Comparison of ENCODE assay signal across 9 mouse cellular contexts in genomic region chr4:63404205-63404604, GRCm38 (mm10). TPM values are rescaled to one million over a fixed set of nuclear protein-coding genes. Genes with fewer than 3 reads are reported as not detected.
DNase-seq lines count a peak whose midpoint lies in the region; ATAC-seq and TF ChIP-seq lines count a peak whose summit lies in the region.
"Had no signal": no experiment of that assay in that cellular context is flagged by ENCODE, and none has a peak within 500 bp of the region (broad histone marks: within the 10 kb centered on the region; RNA-seq: fewer than 3 reads in every experiment).

No protein-coding gene starts in this region.

- peak overlapping the region; percentile 59 for H3K4me2 ChIP-seq in intestine, embryonic 15.5 days (replicated peaks)

- H3K9ac ChIP-seq in intestine, embryonic 15.5 days, result peak overlapping the region; percentile 44; the same call in 1 of the 2 replicates
- H3K9ac ChIP-seq: midbrain, embryonic 15.5 days had no signal

- H3K36me3 ChIP-seq in intestine, embryonic 15.5 days, result no peaks in the 10 kb centered on the region
- H3K36me3 ChIP-seq: midbrain, embryonic 15.5 days had no signal

- H3K4me3 ChIP-seq in gastrocnemius, adult 2 months, result no peak overlapping the region; the same call in 1 of the 2 replicates
- H3K4me3 ChIP-seq in intestine, embryonic 15.5 days (replicated peaks), result no peak overlapping the region
- H3K4me3 ChIP-seq: midbrain, embryonic 15.5 days had no signal

- TF ChIP-seq CTCF in gastrocnemius, adult 2 months (IDR thresholded peaks at IDR 0.05), result no peak

- intact Hi-C loops in gastrocnemius, adult 2 months (cut with DNase I), result no loop called here
- intact Hi-C loops in gastrocnemius, postnatal 36 days (cut with DNase I), result no loop called here

- no peak for DNase-seq in gastrocnemius, adult 2 months
- no peak for DNase-seq in gastrocnemius, postnatal 36 days
- DNase-seq in T-cell, adult 2 months (ENCODE audit: low spot score), result peak; percentile 60
- DNase-seq in cerebellum, postnatal 4 days (ENCODE audit: low spot score in 2 of 2), result no peak
- no peak for DNase-seq in adrenal gland, postnatal 25 days
- no peak for DNase-seq in urinary bladder, postnatal 4 days (ENCODE audit: low spot score in 2 of 2)

- no peaks in the 10 kb centered on the region for H3K27me3 ChIP-seq in intestine, embryonic 15.5 days (replicated peaks)
- H3K27me3 ChIP-seq: midbrain, embryonic 15.5 days had no signal

- no peak for ATAC-seq in intestine, embryonic 15.5 days
- ATAC-seq in neutrophil, adult 5-6 weeks (ENCODE audit: extremely low read depth, insufficient number of reproducible peaks, low FRiP score, poor library complexity, severe bottlenecking), result peak; percentile 24; the same call in 1 of the 2 replicates
- ATAC-seq: midbrain, embryonic 15.5 days had no signal

- H3K27ac ChIP-seq in gastrocnemius, adult 2 months, result peak overlapping the region; percentile 93
- H3K27ac ChIP-seq in intestine, embryonic 15.5 days, result peak overlapping the region; percentile 86

- no peaks in the 10 kb centered on the region for H3K9me3 ChIP-seq in intestine, embryonic 15.5 days
- H3K9me3 ChIP-seq: midbrain, embryonic 15.5 days had no signal

- peaks cover 64% of the 10 kb centered on the region for H3K4me1 ChIP-seq in intestine, embryonic 15.5 days (replicated peaks)

- 52% methylated on average over 7 of the region's 7 CpGs for WGBS in intestine, embryonic 15.5 days

RNA-seq across cellular contexts. Expression of gene Akna, which starts 1.1 kb away (rescaled TPM):
- 1 to 10 TPM in 1 of 2 experiments, under 1 TPM in 1; 0.97 to 1.8 TPM for total RNA-seq in gastrocnemius, adult 2 months (2021)
- total RNA-seq in gastrocnemius, postnatal 36 days (2021), result 1 to 10 TPM; 1.4 to 1.5 TPM
- 5.6 and 6.5 TPM in 2 replicates for polyA plus RNA-seq in intestine, embryonic 15.5 days (2015; fragmentation: Nextera tagmentation; extraction: Ambion mirVana)
- 186 and 189 TPM in 2 replicates for total RNA-seq in neutrophil, adult 5-6 weeks (2017)
- 2.7 and 3.8 TPM in 2 replicates for total RNA-seq in adrenal gland, postnatal 25 days (2021)

RNA-seq across cellular contexts. Expression of gene Orm2, which starts 42.0 kb away (rescaled TPM):
- total RNA-seq in gastrocnemius, adult 2 months (2021), result not detected
- under 1 TPM in 1 of 2 experiments, not detected in 1; 0.36 TPM for total RNA-seq in gastrocnemius, postnatal 36 days (2021)
- polyA plus RNA-seq in intestine, embryonic 15.5 days (2015; fragmentation: Nextera tagmentation; extraction: Ambion mirVana), result not detected in 2 replicates
- total RNA-seq in neutrophil, adult 5-6 weeks (2017), result not detected in 2 replicates
- 3.3 and 6.7 TPM in 2 replicates for total RNA-seq in adrenal gland, postnatal 25 days (2021)
- polyA plus RNA-seq: midbrain, embryonic 15.5 days had no signal

RNA-seq across cellular contexts. Expression of gene Orm3, which starts 48.2 kb away (rescaled TPM):
- total RNA-seq in gastrocnemius, adult 2 months (2021), result not detected
- not detected for total RNA-seq in gastrocnemius, postnatal 36 days (2021)
- not detected in 2 replicates for polyA plus RNA-seq in intestine, embryonic 15.5 days (2015; fragmentation: Nextera tagmentation; extraction: Ambion mirVana)
- 0.86 TPM in 1 of 2 replicates, not detected in the other for total RNA-seq in neutrophil, adult 5-6 weeks (2017)
- total RNA-seq in adrenal gland, postnatal 25 days (2021), result 9.9 and 10.4 TPM in 2 replicates
- polyA plus RNA-seq: midbrain, embryonic 15.5 days had no signal

RNA-seq across cellular contexts. Expression of gene Orm1, which starts 59.8 kb away (rescaled TPM):
- total RNA-seq in gastrocnemius, adult 2 months (2021), result 1 to 10 TPM in 1 of 2 experiments, not detected in 1; 1.3 TPM
- under 1 TPM; 0.36 to 0.44 TPM for total RNA-seq in gastrocnemius, postnatal 36 days (2021)
- polyA plus RNA-seq in intestine, embryonic 15.5 days (2015; fragmentation: Nextera tagmentation; extraction: Ambion mirVana), result not detected in 2 replicates
- not detected in 2 replicates for total RNA-seq in neutrophil, adult 5-6 weeks (2017)
- total RNA-seq in adrenal gland, postnatal 25 days (2021), result 28.8 and 42.3 TPM in 2 replicates
- polyA plus RNA-seq: midbrain, embryonic 15.5 days had no signal

Comparison
In these comparisons a context has a peak if more than half of its experiments do, and no peak if none do; other contexts are left out.
1. RNA of gene Akna, which starts 1.1 kb away (total RNA-seq): 186 to 189 TPM in neutrophil, adult 5-6 weeks; 2.7 to 3.8 TPM in adrenal gland, postnatal 25 days, 0.97 to 1.8 TPM in gastrocnemius, adult 2 months and 1.4 to 1.5 TPM in gastrocnemius, postnatal 36 days; every median in the first group is over 10 times any median in the second.